Mouse (Mus musculus) forebrain, embryonic 12.5 days (tissue): Measurements from ENCODE around the gene Crisp2. TPM values are rescaled to one million over a fixed set of nuclear protein-coding genes. Genes with fewer than 3 reads are reported as not detected.

ENCODE experiments used
- polyA plus RNA-seq: library from polyadenylated mRNA; unstranded; fragments of >200 nt; fragmentation: Nextera tagmentation; extraction: Ambion mirVana; gene quantifications from 2 replicates; pipeline ENCODE4 v1.2.1, GENCODE M21; 2016

The Crisp2 gene
- polyA plus RNA-seq, 1 experiment from 2014 or later = not detected

Other genes with a start within 250 kb of the Crisp2 start
- gene Esp6, start 245.5 kb downstream of the Crisp2 start, polyA plus RNA-seq = not detected in 2 replicates
- gene Esp4, start 208.4 kb downstream of the Crisp2 start, polyA plus RNA-seq = not detected in 2 replicates
- not detected in 2 replicates for gene Esp3, start 174.9 kb downstream of the Crisp2 start, polyA plus RNA-seq
- gene Esp1, start 79.9 kb downstream of the Crisp2 start, polyA plus RNA-seq = not detected in 2 replicates
- gene Rhag, start 4.1 kb upstream of the Crisp2 start, polyA plus RNA-seq = 1.9 and 3.2 TPM in 2 replicates
- gene 9130008F23Rik, start 73.6 kb upstream of the Crisp2 start, polyA plus RNA-seq = 0.73 and 0.88 TPM in 2 replicates
- 0.32 and 0.54 TPM in 2 replicates for gene Glyatl3, start 107.3 kb upstream of the Crisp2 start, polyA plus RNA-seq
- gene Mut, start 127.7 kb upstream of the Crisp2 start, polyA plus RNA-seq = 23.7 and 24.1 TPM in 2 replicates
- gene Cenpq, start 128.0 kb upstream of the Crisp2 start, polyA plus RNA-seq = 34.6 and 36.2 TPM in 2 replicates